Mouse (Mus musculus): ENCODE data around the gene Dda1.

Gene Dda1

GRCm38 (mm10) chr8:71495811-71496210 is 26.8 kb downstream of the Dda1 start:
- Histone ChIP-seq H3K36me3 (ENCODE audit: insufficient read depth, low read length) (peaks cover 53% of the 10 kb centered on the region), H3K27me3 (ENCODE audit: insufficient read depth, low read length) (no peaks in the 10 kb centered on the region), H3K9me3 (ENCODE audit: low read length) (no peaks in the 10 kb centered on the region), H3K4me3 (replicated peaks; ENCODE audit: low read length) (no peak overlapping the region), H3K4me1 (replicated peaks; ENCODE audit: low read depth, low read length) (peaks cover 82% of the 10 kb centered on the region)
- TF ChIP-seq NANOG (IDR thresholded peaks at IDR 0.05; ENCODE audit: borderline replicate concordance, low read length) (no peak), POU5F1 (IDR thresholded peaks at IDR 0.05; ENCODE audit: borderline replicate concordance, low read length) (no peak), CTCF (conservative IDR thresholded peaks at IDR 0.05; ENCODE audit: low read length) (no peak)

DNA sequence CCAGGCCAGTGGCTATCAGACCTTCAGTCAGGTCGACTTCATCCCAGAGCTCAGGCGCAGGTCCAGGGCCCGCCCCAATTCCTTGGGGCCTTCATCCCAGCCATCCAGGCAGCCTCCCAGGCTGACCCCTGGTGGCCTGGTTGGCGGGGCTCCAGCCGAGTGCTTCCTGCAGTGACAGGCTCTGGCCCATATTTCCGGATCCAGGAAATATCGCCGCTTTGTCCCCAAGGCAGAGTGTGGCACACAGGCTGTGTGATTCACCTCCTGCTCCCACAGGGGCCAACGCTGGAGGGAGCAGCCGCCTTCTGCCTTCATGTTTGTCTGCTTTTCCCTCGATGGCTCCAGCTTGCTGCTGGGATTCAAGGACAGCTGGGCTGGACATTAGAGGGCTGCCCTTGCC is 27.5 kb downstream of the Dda1 start:
- peaks cover 46% of the 10 kb centered on the region for H3K36me3 ChIP-seq (ENCODE audit: insufficient read depth, low read length)
- TF ChIP-seq CTCF (conservative IDR thresholded peaks at IDR 0.05; ENCODE audit: low read length), result no peak
- TF ChIP-seq POU5F1 (IDR thresholded peaks at IDR 0.05; ENCODE audit: borderline replicate concordance, low read length), result no peak
- no peak for TF ChIP-seq NANOG (IDR thresholded peaks at IDR 0.05; ENCODE audit: borderline replicate concordance, low read length)
- H3K27me3 ChIP-seq (ENCODE audit: insufficient read depth, low read length), result no peaks in the 10 kb centered on the region
- 0 out of 2 replicates have a peak overlapping the region, but pooled peaks have one; percentile 7 for H3K4me3 ChIP-seq (replicated peaks; ENCODE audit: low read length)
- H3K4me1 ChIP-seq (replicated peaks; ENCODE audit: low read depth, low read length), result peaks cover 78% of the 10 kb centered on the region
- H3K9me3 ChIP-seq (ENCODE audit: low read length), result no peaks in the 10 kb centered on the region

- Histone ChIP-seq H3K4me3 (replicated peaks; ENCODE audit: low read length) (peak overlapping the region; percentile 7; the same call in 1 of the 2 replicates), H3K36me3 (ENCODE audit: insufficient read depth, low read length) (peaks cover 39% of the 10 kb centered on the region), H3K27me3 (ENCODE audit: insufficient read depth, low read length) (no peaks in the 10 kb centered on the region), H3K9me3 (ENCODE audit: low read length) (no peaks in the 10 kb centered on the region), H3K4me1 (replicated peaks; ENCODE audit: low read depth, low read length) (peaks cover 72% of the 10 kb centered on the region)
- TF ChIP-seq POU5F1 (IDR thresholded peaks at IDR 0.05; ENCODE audit: borderline replicate concordance, low read length), result no peak
- TF ChIP-seq NANOG (IDR thresholded peaks at IDR 0.05; ENCODE audit: borderline replicate concordance, low read length), result no peak
- TF ChIP-seq CTCF (conservative IDR thresholded peaks at IDR 0.05; ENCODE audit: low read length), result no peak
These were observed 28.2 kb downstream of the Dda1 start for GRCm38 (mm10) chr8:71497077-71497645.

- Histone ChIP-seq H3K27me3 (ENCODE audit: insufficient read depth, low read length) (no peaks in the 10 kb centered on the region), H3K4me3 (replicated peaks; ENCODE audit: low read length) (peak overlapping the region; percentile 66), H3K36me3 (ENCODE audit: insufficient read depth, low read length) (peaks cover 31% of the 10 kb centered on the region), H3K4me1 (replicated peaks; ENCODE audit: low read depth, low read length) (peaks cover 65% of the 10 kb centered on the region), H3K9me3 (ENCODE audit: low read length) (no peaks in the 10 kb centered on the region)
- TF ChIP-seq POU5F1 (IDR thresholded peaks at IDR 0.05; ENCODE audit: borderline replicate concordance, low read length), result no peak
- no peak for TF ChIP-seq NANOG (IDR thresholded peaks at IDR 0.05; ENCODE audit: borderline replicate concordance, low read length)
- no peak for TF ChIP-seq CTCF (conservative IDR thresholded peaks at IDR 0.05; ENCODE audit: low read length)
These were observed 29.0 kb downstream of the Dda1 start for GRCm38 (mm10) chr8:71497881-71498501.

DNA sequence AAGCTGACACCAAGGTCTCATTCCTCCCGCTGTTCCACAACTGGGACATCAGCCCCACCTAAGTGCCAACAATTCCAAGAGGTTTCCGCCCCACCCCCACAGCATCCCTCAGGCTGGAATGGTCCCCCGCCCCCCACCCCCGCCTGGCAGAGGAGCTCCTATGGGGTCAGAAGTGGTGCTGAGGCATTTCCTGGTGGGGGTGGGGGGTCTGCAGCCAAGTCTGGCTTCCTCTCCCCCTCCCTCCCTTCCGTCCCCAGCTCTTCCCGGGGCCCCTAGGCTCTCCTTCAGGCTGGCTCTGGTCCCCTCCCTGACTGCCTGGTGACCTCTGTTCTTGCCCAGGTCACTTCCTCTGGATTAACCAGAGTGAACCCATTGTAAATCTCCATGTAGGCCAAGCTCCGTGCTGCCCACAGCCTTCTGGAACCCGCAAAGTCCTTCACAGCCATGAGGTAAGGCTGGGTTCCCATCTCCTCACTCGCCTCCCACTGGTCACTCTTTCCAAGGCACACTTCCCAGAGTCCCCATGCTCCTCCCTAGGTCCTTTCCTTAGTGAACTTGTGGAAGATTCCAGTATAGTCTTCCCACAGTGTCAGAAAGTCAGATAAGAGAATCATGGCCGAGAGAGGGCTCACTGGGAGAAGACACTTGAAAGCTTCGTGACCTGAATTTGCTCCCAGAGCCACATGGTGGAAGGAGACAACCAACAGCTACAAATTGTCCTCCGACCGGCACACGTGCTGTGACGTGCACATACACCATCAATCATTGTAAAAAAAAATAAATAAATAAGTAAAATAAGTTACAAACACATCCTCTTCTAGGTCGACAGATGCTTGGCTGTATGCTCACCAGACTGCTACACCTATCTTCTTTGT is 30.1 kb downstream of the Dda1 start:
- peak overlapping the region; percentile 66 for H3K4me3 ChIP-seq (replicated peaks; ENCODE audit: low read length)
- no peaks in the 10 kb centered on the region for H3K27me3 ChIP-seq (ENCODE audit: insufficient read depth, low read length)
- no peaks in the 10 kb centered on the region for H3K9me3 ChIP-seq (ENCODE audit: low read length)
- H3K36me3 ChIP-seq (ENCODE audit: insufficient read depth, low read length), result peaks cover 23% of the 10 kb centered on the region
- H3K4me1 ChIP-seq (replicated peaks; ENCODE audit: low read depth, low read length), result peaks cover 62% of the 10 kb centered on the region
- TF ChIP-seq NANOG (IDR thresholded peaks at IDR 0.05; ENCODE audit: borderline replicate concordance, low read length) (no peak), CTCF (conservative IDR thresholded peaks at IDR 0.05; ENCODE audit: low read length) (no peak), POU5F1 (IDR thresholded peaks at IDR 0.05; ENCODE audit: borderline replicate concordance, low read length) (no peak)

GRCm38 (mm10) chr8:71504349-71504748 is 35.4 kb downstream of the Dda1 start:
- no peak overlapping the region for H3K4me3 ChIP-seq (replicated peaks; ENCODE audit: low read length)
- H3K27me3 ChIP-seq (ENCODE audit: insufficient read depth, low read length), result peaks cover 40% of the 10 kb centered on the region
- peaks cover 7% of the 10 kb centered on the region; the same call in 1 of the 2 replicates for H3K36me3 ChIP-seq (ENCODE audit: insufficient read depth, low read length)
- TF ChIP-seq CTCF (conservative IDR thresholded peaks at IDR 0.05; ENCODE audit: low read length) (no peak), POU5F1 (IDR thresholded peaks at IDR 0.05; ENCODE audit: borderline replicate concordance, low read length) (no peak), NANOG (IDR thresholded peaks at IDR 0.05; ENCODE audit: borderline replicate concordance, low read length) (no peak)
- peaks cover 52% of the 10 kb centered on the region for H3K4me1 ChIP-seq (replicated peaks; ENCODE audit: low read depth, low read length)
- H3K9me3 ChIP-seq (ENCODE audit: low read length), result no peaks in the 10 kb centered on the region

DNA sequence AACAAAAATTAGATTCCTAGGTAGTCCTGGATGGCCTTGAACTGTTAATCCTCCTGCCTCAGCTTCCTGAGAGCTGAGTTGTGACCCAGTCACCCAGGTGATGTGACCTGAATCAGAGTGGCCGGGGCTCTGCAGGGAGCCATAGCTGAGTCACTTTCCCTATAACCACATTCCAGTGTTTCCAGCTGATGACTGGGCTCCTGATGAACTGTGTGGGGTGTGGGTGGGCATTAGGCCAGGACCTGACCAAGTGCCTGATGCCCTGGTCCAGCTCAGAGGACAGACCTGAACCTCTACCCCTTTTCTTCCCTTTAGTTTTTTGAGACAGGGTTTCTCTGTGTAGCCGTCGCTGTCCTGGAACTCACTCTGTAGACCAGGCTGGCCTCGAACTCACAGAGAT is 36.3 kb downstream of the Dda1 start:
- Histone ChIP-seq H3K4me3 (replicated peaks; ENCODE audit: low read length) (no peak overlapping the region), H3K9me3 (ENCODE audit: low read length) (no peaks in the 10 kb centered on the region), H3K27me3 (ENCODE audit: insufficient read depth, low read length) (peaks cover 50% of the 10 kb centered on the region), H3K4me1 (replicated peaks; ENCODE audit: low read depth, low read length) (peaks cover 47% of the 10 kb centered on the region), H3K36me3 (ENCODE audit: insufficient read depth, low read length) (peaks cover 7% of the 10 kb centered on the region; the same call in 1 of the 2 replicates)
- no peak for TF ChIP-seq CTCF (conservative IDR thresholded peaks at IDR 0.05; ENCODE audit: low read length)
- no peak for TF ChIP-seq POU5F1 (IDR thresholded peaks at IDR 0.05; ENCODE audit: borderline replicate concordance, low read length)
- no peak for TF ChIP-seq NANOG (IDR thresholded peaks at IDR 0.05; ENCODE audit: borderline replicate concordance, low read length)

- H3K27me3 ChIP-seq (ENCODE audit: insufficient read depth, low read length), result peaks cover 56% of the 10 kb centered on the region
- peaks cover 42% of the 10 kb centered on the region for H3K4me1 ChIP-seq (replicated peaks; ENCODE audit: low read depth, low read length)
- H3K4me3 ChIP-seq (replicated peaks; ENCODE audit: low read length), result no peak overlapping the region
- H3K9me3 ChIP-seq (ENCODE audit: low read length), result no peaks in the 10 kb centered on the region
- TF ChIP-seq NANOG (IDR thresholded peaks at IDR 0.05; ENCODE audit: borderline replicate concordance, low read length) (no peak), CTCF (conservative IDR thresholded peaks at IDR 0.05; ENCODE audit: low read length) (no peak), POU5F1 (IDR thresholded peaks at IDR 0.05; ENCODE audit: borderline replicate concordance, low read length) (no peak)
- H3K36me3 ChIP-seq (ENCODE audit: insufficient read depth, low read length), result peaks cover 7% of the 10 kb centered on the region; the same call in 1 of the 2 replicates
These were observed 37.0 kb downstream of the Dda1 start for GRCm38 (mm10) chr8:71505979-71506378.
